Mouse (Mus musculus) liver, embryonic 13.5 days (tissue): ENCODE results near the gene Pax3. TPM values are rescaled to one million over a fixed set of nuclear protein-coding genes. Genes with fewer than 3 reads are reported as not detected.

ENCODE experiments used
- ATAC-seq: fragments of 200-750 bp; cut with Nextera tagmentation; 2 replicates; pipeline ENCODE4 v1.8.0; 2017; ENCODE audit warnings: low read depth, mild to moderate bottlenecking, moderate number of reproducible peaks, moderate library complexity
- DNase-seq: peaks from one replicate; pipeline ENCODE4 v3.0.0; 2022
- H3K27ac ChIP-seq: fragments of 300-500 bp; sonication (generic); 2 replicates; pipeline ENCODE4 v1.5.1; 2015; ENCODE audit warnings: moderate library complexity, mild to moderate bottlenecking, inconsistent platforms
- H3K27me3 ChIP-seq: fragments of 300-500 bp; sonication (generic); 2 replicates; pipeline ENCODE4 v1.6.1; 2015; ENCODE audit warnings: mild to moderate bottlenecking, inconsistent platforms
- H3K36me3 ChIP-seq: fragments of 300-500 bp; sonication (generic); 2 replicates; pipeline ENCODE4 v1.6.1; 2015; ENCODE audit warnings: mild to moderate bottlenecking, inconsistent platforms
- H3K4me1 ChIP-seq: fragments of 300-500 bp; sonication (generic); replicated peaks from 2 replicates; pipeline ENCODE4 v1.6.1; 2015; ENCODE audit warnings: inconsistent platforms
- H3K4me2 ChIP-seq: fragments of 300-500 bp; sonication (generic); 2 replicates; pipeline ENCODE4 v1.6.1; 2015; ENCODE audit warnings: inconsistent platforms, mild to moderate bottlenecking, moderate library complexity
- H3K4me3 ChIP-seq: fragments of 300-500 bp; sonication (generic); replicated peaks from 2 replicates; pipeline ENCODE4 v1.5.1; 2015; ENCODE audit warnings: mild to moderate bottlenecking, inconsistent platforms
- H3K9ac ChIP-seq: fragments of 300-500 bp; sonication (generic); 2 replicates; pipeline ENCODE4 v1.6.1; 2015; ENCODE audit warnings: mild to moderate bottlenecking, inconsistent platforms
- H3K9me3 ChIP-seq: fragments of 300-500 bp; sonication (generic); replicated peaks from 2 replicates; pipeline ENCODE4 v1.6.1; 2016; ENCODE audit warnings: inconsistent platforms
- WGBS: fragments of 180-500 bp; shearing (Covaris S2); methylation state at CpG from one replicate; pipeline ENCODE4 v1.1.7; 2015; ENCODE audit not compliant: insufficient replicate concordance; 5-methylcytosine and 5-hydroxymethylcytosine counted together
- polyA plus RNA-seq: library from polyadenylated mRNA; unstranded; fragments of >200 nt; fragmentation: Nextera tagmentation; extraction: Ambion mirVana; gene quantifications from 2 replicates; pipeline ENCODE4 v1.2.1, GENCODE M21; 2015

Pax3 gene
- polyA plus RNA-seq, 1 experiment from 2014 or later: 0.06 TPM

DNA sequence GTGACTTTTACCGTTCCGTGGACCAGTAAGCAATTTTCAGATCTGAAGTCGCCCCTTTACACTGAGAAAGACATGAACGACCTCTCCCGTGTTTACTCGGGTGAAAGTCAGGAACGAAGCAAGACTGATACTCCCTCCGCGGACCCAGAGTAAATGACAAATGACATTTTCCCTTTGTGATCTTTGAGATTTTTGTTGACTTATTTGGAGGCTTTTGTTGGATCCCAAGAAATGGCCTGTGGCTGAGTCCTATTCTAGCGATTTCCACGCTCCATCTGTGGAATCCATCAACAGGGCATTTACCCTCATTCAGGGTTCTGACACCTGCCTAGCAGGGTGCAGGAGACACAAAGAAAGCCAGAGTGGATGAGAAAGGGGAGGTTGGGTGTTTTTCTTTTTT is 57.6 kb downstream of the Pax3 start:
- Histone ChIP-seq H3K27ac (no peak overlapping the region), H3K36me3 (no peaks in the 10 kb centered on the region), H3K9ac (no peak overlapping the region), H3K27me3 (peaks cover 61% of the 10 kb centered on the region), H3K9me3 (no peaks in the 10 kb centered on the region), H3K4me2 (no peak overlapping the region), H3K4me3 (no peak overlapping the region), H3K4me1 (no peaks in the 10 kb centered on the region)
- ATAC-seq (no peak), DNase-seq (no peak)
- WGBS: 6% methylated on average over 11 of the region's 11 CpGs

DNA sequence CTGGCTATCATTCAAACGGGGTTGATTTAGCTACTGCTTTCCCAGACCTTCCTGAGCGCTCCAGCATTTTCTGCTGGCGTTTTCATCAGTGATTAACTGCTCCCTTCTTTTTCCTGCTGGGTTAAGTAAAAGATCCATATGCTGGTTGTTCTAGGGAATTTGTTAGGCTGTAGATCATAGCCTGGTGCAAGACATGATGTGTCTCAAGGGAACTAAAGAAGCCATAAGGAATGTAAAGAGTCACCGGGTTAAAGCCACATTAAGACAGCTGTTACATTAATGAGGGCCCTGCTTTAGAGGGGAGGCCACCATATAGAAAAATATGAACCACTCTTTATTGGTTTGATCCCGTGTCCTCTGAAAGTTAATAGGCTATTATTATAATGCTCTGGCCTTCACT is 67.7 kb downstream of the Pax3 start:
- WGBS: 47% methylated on average over 5 of the region's 5 CpGs
- Histone ChIP-seq H3K4me1 (no peaks in the 10 kb centered on the region), H3K9me3 (no peaks in the 10 kb centered on the region), H3K9ac (no peak overlapping the region), H3K4me2 (no peak overlapping the region), H3K4me3 (no peak overlapping the region), H3K27ac (no peak overlapping the region), H3K36me3 (no peaks in the 10 kb centered on the region), H3K27me3 (0 out of 2 replicates have a peak, but pooled peaks cover 2% of the 10 kb centered on the region)
- no peak for ATAC-seq
- no peak for DNase-seq

DNA sequence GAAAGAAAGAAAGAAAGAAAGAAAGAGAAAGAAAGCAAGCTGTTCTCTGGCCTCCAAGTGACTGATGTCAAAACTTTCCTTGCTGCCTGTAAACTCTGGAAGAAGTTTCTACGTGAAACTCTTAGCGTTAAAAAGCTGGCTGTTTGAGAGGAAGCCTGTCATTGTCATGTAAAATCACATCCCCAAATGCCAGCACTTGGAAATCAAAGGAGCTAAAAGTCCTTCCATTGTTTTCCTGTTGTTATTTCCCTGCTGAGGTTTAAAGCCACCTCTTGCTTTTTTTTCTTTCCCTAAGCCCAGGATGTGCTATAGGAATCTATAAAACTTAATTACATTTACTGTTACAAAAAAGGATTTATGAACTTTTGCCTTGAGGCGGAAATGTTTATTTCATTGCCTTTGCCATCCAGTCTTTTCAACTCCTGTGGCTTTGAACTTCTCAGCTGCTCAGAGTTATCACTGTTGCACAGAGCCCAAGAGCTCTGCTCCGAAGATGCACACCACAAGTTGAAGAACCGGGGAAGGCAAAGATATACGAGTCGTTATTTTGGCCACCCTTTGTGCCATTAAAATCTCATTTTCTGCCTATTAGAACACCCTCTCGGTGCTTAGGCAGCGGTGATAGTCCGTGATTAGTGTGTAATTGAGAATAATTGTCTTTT is 76.9 kb downstream of the Pax3 start:
- Histone ChIP-seq H3K4me3 (no peak overlapping the region), H3K27ac (no peak overlapping the region), H3K9me3 (no peaks in the 10 kb centered on the region), H3K4me1 (no peaks in the 10 kb centered on the region), H3K27me3 (no peaks in the 10 kb centered on the region), H3K36me3 (no peaks in the 10 kb centered on the region), H3K4me2 (no peak overlapping the region), H3K9ac (no peak overlapping the region)
- ATAC-seq (no peak), DNase-seq (no peak)
- WGBS: 21% methylated on average over 10 of the region's 10 CpGs

DNA sequence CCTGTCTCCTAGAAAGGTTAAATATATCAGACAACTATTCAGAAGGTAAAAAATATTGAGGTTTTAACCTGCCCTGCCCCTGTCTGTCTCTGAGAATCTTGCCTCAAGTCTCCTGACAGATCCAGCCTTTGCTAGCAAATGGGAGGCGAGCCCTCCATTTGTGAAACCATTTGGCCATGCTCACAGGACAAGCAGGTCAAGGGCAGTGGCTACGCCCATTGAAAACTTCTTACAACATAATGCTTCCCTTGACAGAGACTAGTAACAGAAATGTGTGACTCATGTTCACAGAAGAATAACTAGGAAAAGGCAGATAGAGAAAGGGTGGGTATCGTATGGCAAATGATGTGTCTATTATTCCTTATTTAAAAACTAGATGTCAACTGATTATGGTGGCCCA is 80.9 kb downstream of the Pax3 start:
- no peaks in the 10 kb centered on the region for H3K36me3 ChIP-seq
- WGBS: 62% methylated on average over 3 of the region's 3 CpGs
- no peak overlapping the region for H3K27ac ChIP-seq
- H3K9ac ChIP-seq: no peak overlapping the region
- H3K9me3 ChIP-seq: no peaks in the 10 kb centered on the region
- DNase-seq (no peak), ATAC-seq (no peak)
- no peak overlapping the region for H3K4me2 ChIP-seq
- H3K27me3 ChIP-seq: no peaks in the 10 kb centered on the region
- H3K4me1 ChIP-seq: no peaks in the 10 kb centered on the region
- H3K4me3 ChIP-seq: no peak overlapping the region

DNA sequence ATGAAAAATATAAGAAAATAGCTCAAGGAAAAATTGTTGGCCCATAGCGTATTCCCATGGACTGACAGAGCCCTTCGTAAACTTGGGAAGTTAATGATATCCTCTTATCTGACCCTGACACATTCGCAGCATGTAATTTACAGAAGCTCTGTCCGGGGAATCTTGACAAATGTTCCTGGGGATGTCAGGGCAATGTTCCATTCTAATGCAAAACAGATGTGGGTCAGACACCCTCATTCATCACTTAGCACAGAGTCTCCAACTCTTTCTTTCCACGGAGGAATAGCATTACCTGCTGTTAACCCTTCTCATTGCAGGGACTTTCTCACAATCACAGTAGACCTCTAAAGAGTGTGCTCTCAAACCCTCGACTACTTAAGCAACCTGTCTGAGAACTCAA is 86.6 kb downstream of the Pax3 start:
- H3K36me3 ChIP-seq: no peaks in the 10 kb centered on the region
- H3K27me3 ChIP-seq: no peaks in the 10 kb centered on the region
- no peak overlapping the region for H3K9ac ChIP-seq
- H3K9me3 ChIP-seq: no peaks in the 10 kb centered on the region
- 43% methylated on average over 6 of the region's 6 CpGs for WGBS
- no peak overlapping the region for H3K27ac ChIP-seq
- no peak overlapping the region for H3K4me3 ChIP-seq
- no peak overlapping the region for H3K4me2 ChIP-seq
- ATAC-seq (no peak), DNase-seq (no peak)
- no peaks in the 10 kb centered on the region for H3K4me1 ChIP-seq

DNA sequence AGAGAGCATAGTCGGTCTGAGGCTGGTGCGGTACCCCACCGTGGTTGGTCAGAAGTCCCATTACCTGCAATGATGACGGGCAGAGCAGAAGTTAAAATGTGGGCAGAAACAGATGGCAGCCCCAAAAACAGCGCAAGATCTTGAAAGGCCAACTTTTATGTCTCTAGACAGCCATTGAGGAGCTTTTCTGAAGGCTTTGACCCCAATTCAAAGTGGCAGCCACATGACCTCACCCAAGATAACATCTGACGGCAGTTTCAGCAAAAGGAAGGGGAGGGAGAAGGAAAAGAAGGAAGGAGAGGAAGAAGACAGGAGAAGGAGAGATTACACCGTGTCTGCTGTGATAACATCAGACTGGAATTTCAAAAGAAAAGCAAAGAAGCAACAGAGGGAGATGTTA is 93.4 kb downstream of the Pax3 start:
- 46% methylated on average over 7 of the region's 7 CpGs for WGBS
- Histone ChIP-seq H3K4me1 (no peaks in the 10 kb centered on the region), H3K4me3 (no peak overlapping the region), H3K4me2 (no peak overlapping the region), H3K27me3 (no peaks in the 10 kb centered on the region), H3K9ac (no peak overlapping the region), H3K9me3 (no peaks in the 10 kb centered on the region), H3K36me3 (no peaks in the 10 kb centered on the region), H3K27ac (no peak overlapping the region)
- DNase-seq: no peak
- ATAC-seq: no peak

DNA sequence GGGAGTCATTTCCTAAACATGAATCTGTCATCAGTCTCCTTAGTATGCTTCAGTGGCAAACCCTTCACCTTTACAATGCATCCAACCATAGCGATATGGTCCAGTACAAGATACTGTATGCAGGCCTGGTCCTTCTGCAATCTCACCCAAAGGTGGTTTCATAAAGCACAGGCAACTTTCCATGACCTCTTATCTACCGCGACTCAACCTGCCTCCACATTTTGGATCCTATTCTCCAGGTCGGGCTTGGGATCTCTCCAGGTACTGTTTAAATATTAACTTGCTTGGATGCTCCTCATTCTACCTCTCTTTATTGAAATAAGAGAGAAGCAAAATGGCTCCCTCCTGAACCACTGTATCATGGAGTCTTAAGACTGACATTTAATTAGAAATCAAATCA is 103.3 kb downstream of the Pax3 start:
- Histone ChIP-seq H3K4me2 (no peak overlapping the region), H3K27me3 (no peaks in the 10 kb centered on the region), H3K4me3 (no peak overlapping the region), H3K9me3 (no peaks in the 10 kb centered on the region), H3K27ac (no peak overlapping the region), H3K4me1 (no peaks in the 10 kb centered on the region), H3K36me3 (no peaks in the 10 kb centered on the region), H3K9ac (no peak overlapping the region)
- ATAC-seq (no peak), DNase-seq (no peak)
- WGBS: 74% methylated on average over 4 of the region's 4 CpGs

DNA sequence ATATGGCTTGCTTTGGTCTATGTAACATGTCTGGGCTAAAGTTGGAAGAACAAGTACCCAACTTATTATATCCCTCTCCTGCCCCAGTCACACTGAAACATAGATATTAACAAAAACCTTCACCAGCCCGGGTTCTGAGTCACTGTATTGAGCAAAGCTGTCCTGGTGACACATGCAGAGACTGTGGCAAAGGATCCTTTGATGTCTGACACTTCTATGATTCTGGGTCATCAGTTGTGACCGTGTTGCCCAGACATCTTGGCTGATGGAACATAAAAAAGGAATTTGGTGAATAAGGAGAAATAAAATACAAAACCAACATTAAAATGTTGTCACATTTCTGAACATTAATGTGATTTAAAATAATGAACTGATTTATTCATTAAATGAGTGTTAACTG is 108.3 kb downstream of the Pax3 start:
- H3K36me3 ChIP-seq: no peaks in the 10 kb centered on the region
- no peak for DNase-seq
- 44% methylated on average over 2 of the region's 2 CpGs for WGBS
- no peak overlapping the region for H3K9ac ChIP-seq
- H3K27ac ChIP-seq: no peak overlapping the region
- no peak overlapping the region for H3K4me2 ChIP-seq
- H3K27me3 ChIP-seq: no peaks in the 10 kb centered on the region
- no peak for ATAC-seq
- no peaks in the 10 kb centered on the region for H3K9me3 ChIP-seq
- H3K4me3 ChIP-seq: no peak overlapping the region
- H3K4me1 ChIP-seq: no peaks in the 10 kb centered on the region

DNA sequence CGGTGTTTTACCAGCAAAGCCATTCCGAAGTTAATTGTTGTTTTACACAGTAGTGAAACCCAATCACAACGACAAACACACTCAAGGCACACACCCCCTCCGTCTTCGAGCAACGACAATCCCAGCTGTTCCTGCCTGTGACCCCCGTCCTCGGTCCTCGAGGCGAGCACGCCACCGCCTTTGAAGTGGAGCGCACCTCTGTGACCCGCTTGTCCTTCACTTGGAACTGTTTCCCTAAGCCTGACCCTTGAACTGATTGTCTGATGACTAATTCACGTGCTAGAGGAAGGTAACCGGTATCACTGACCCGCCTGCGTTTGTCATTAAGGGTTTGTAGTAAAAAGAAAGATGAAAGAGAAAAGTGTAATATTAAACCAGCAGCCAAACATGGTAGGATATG is 115.2 kb downstream of the Pax3 start:
- no peaks in the 10 kb centered on the region for H3K36me3 ChIP-seq
- H3K4me2 ChIP-seq: 0 out of 2 replicates have a peak overlapping the region, but pooled peaks have one; percentile 2
- H3K9ac ChIP-seq: no peak overlapping the region
- no peaks in the 10 kb centered on the region for H3K4me1 ChIP-seq
- H3K27me3 ChIP-seq: no peaks in the 10 kb centered on the region
- 58% methylated on average over 18 of the region's 18 CpGs for WGBS
- H3K4me3 ChIP-seq: no peak overlapping the region
- no peaks in the 10 kb centered on the region for H3K9me3 ChIP-seq
- H3K27ac ChIP-seq: no peak overlapping the region
- no peak for DNase-seq
- ATAC-seq: no peak

DNA sequence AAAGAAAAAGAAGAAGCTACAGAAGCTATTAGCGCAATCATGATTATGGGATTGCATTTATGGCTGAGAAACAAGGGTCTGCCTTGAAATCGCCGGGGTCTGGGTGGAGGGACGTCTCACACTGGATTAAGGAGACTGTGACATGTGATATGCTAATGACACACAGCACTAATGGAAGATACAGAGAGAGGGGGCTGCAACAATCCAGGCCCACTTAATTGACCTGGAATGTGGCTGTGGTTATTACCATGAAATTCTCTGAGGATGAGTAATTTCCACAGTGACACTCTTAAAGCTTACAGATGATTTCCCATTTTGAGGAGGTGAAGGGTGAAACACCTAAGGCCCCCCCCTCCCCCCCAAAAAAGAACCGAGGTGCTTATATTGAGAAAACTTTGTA is 136.1 kb downstream of the Pax3 start:
- Histone ChIP-seq H3K4me2 (no peak overlapping the region), H3K9ac (no peak overlapping the region), H3K4me1 (no peaks in the 10 kb centered on the region), H3K4me3 (no peak overlapping the region), H3K27me3 (no peaks in the 10 kb centered on the region), H3K9me3 (no peaks in the 10 kb centered on the region), H3K27ac (no peak overlapping the region), H3K36me3 (no peaks in the 10 kb centered on the region)
- DNase-seq (no peak), ATAC-seq (no peak)
- WGBS: 60% methylated on average over 5 of the region's 5 CpGs

DNA sequence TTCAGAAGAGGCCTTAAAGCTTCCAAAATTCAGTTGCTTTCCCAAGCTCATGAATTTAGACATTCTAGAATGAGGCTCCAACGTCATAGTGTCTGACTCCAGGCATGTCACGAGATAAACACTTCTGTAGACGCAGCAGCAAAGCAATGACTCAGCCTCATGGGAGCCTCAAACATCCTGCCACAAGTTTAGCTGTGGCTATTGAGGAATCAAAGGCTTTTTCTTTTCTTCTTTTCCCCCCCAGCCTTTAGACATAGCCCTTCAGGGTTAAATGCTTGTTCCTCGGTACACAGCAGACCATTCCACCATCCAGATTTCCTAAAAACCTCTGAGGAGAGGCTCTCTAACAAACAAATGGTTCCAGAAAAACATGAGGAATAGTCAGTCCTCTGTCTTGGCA is 139.0 kb downstream of the Pax3 start:
- Histone ChIP-seq H3K4me2 (no peak overlapping the region), H3K27ac (no peak overlapping the region), H3K9ac (no peak overlapping the region), H3K27me3 (no peaks in the 10 kb centered on the region), H3K4me1 (no peaks in the 10 kb centered on the region), H3K9me3 (no peaks in the 10 kb centered on the region), H3K36me3 (no peaks in the 10 kb centered on the region), H3K4me3 (no peak overlapping the region)
- ATAC-seq (no peak), DNase-seq (no peak)
- WGBS: 32% methylated on average over 4 of the region's 4 CpGs

DNA sequence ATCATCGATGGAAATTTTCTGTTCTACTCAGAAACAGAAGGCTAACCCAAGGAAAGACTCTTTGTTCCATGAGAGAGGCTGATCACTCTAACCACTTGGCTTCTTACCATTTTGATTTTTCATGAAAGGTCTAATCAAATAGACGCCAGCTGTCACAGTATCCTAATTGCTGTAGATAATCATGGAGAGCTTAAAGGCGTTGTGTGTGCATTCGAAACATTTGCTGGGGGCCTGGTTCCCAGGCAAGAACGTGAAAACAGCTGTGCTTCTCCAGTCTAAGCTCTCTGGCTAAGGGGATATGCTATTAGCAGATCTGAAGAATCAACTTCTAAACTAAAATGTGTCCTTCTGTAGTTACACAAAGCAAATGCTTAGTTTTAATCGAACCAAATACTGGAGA is 143.3 kb downstream of the Pax3 start:
- DNase-seq: no peak
- no peaks in the 10 kb centered on the region for H3K27me3 ChIP-seq
- no peak overlapping the region for H3K27ac ChIP-seq
- H3K9me3 ChIP-seq: no peaks in the 10 kb centered on the region
- H3K4me3 ChIP-seq: no peak overlapping the region
- no peaks in the 10 kb centered on the region for H3K36me3 ChIP-seq
- H3K4me1 ChIP-seq: no peaks in the 10 kb centered on the region
- no peak overlapping the region for H3K9ac ChIP-seq
- 58% methylated on average over 6 of the region's 6 CpGs for WGBS
- no peak for ATAC-seq
- H3K4me2 ChIP-seq: no peak overlapping the region
